8 mouse cellular contexts compared by ENCODE assay signal in the genomic region with DNA sequence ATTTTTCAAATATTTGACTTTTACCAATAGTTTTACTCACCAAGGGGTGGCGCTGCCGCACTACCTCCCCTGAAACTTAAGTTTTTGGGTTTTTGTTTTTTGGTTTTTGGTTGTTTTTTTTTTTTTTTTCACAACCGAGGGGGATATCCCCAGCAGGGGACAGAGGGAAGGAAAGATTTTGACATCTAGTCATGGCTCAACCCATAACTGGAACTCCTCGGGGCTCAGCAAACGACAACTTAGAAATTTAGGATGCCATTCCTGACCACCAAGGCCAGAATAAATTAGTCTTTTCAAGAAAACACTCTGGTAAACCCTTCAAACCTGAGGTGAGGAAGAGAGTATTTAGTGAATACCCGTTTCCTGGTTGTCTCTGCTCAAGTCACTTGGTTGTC. TPM values are rescaled to one million over a fixed set of nuclear protein-coding genes. Genes with fewer than 3 reads are reported as not detected.
A peak's percentile ranks its signal among the peaks of the same experiment; 100 is the strongest.
DNase-seq lines count a peak whose midpoint lies in the region; ATAC-seq lines count a peak whose summit lies in the region.

No protein-coding gene starts in this region.

- peak overlapping the region; percentile 43; the same call in 1 of the 2 replicates for H3K4me3 ChIP-seq in heart, embryonic 11.5 days (ENCODE audit: low read depth, low read length)
- peak overlapping the region; percentile 51; the same call in 1 of the 2 replicates for H3K4me3 ChIP-seq in limb, embryonic 10.5 days
- no peak overlapping the region for H3K4me3 ChIP-seq in midbrain, embryonic 15.5 days

- WGBS in heart, embryonic 11.5 days (ENCODE audit: insufficient replicate concordance): 3% methylated on average over 6 of the region's 6 CpGs
- WGBS in limb, embryonic 10.5 days: under 1% methylated on average over 6 of the region's 6 CpGs
- 1% methylated on average over 6 of the region's 6 CpGs for WGBS in midbrain, embryonic 15.5 days

- H3K27ac ChIP-seq in heart, embryonic 11.5 days (ENCODE audit: low read depth, low read length): no peak overlapping the region
- no peak overlapping the region for H3K27ac ChIP-seq in limb, embryonic 10.5 days
- H3K27ac ChIP-seq in midbrain, embryonic 15.5 days: no peak overlapping the region

- peaks cover 19% of the 10 kb centered on the region for H3K4me1 ChIP-seq in heart, embryonic 11.5 days (ENCODE audit: control insufficient read depth, insufficient read depth, low read length)
- H3K4me1 ChIP-seq in limb, embryonic 10.5 days: peaks cover 64% of the 10 kb centered on the region
- peaks cover 59% of the 10 kb centered on the region for H3K4me1 ChIP-seq in midbrain, embryonic 15.5 days

- peak overlapping the region; percentile 71 for H3K4me2 ChIP-seq in heart, embryonic 11.5 days
- H3K4me2 ChIP-seq in midbrain, embryonic 15.5 days: peak overlapping the region; percentile 82; the same call in 1 of the 2 replicates

- DNase-seq in urinary bladder, postnatal 14 days (ENCODE audit: low spot score): peak; percentile 64
- no peak for DNase-seq in urinary bladder, postnatal 36 days (ENCODE audit: low spot score in 2 of 2)
- DNase-seq in cerebellum, adult 18-20 months: peak; percentile 63 to 74
- peak; percentile 40 for DNase-seq in limb, embryonic 10.5 days (ENCODE audit: low spot score)
- no peak for DNase-seq in ovary, adult 18-20 months (ENCODE audit: low spot score)
- DNase-seq in ovary, postnatal 10 days (ENCODE audit: low spot score): no peak

- H3K27me3 ChIP-seq in heart, embryonic 11.5 days (ENCODE audit: control insufficient read depth, insufficient read depth, low read length): peaks cover 7% of the 10 kb centered on the region
- H3K27me3 ChIP-seq in limb, embryonic 10.5 days (ENCODE audit: low read depth, poor library complexity, severe bottlenecking): peaks cover 54% of the 10 kb centered on the region
- peaks cover 46% of the 10 kb centered on the region for H3K27me3 ChIP-seq in midbrain, embryonic 15.5 days (replicated peaks)

- no peak overlapping the region for H3K9ac ChIP-seq in heart, embryonic 11.5 days (ENCODE audit: low read depth, low read length)
- no peak overlapping the region for H3K9ac ChIP-seq in midbrain, embryonic 15.5 days

- no peaks in the 10 kb centered on the region for H3K36me3 ChIP-seq in heart, embryonic 11.5 days (ENCODE audit: control insufficient read depth, insufficient read depth, low read length)
- H3K36me3 ChIP-seq in limb, embryonic 10.5 days: no peaks in the 10 kb centered on the region
- H3K36me3 ChIP-seq in midbrain, embryonic 15.5 days (replicated peaks): no peaks in the 10 kb centered on the region

- H3K9me3 ChIP-seq in heart, embryonic 11.5 days (replicated peaks; ENCODE audit: control insufficient read depth, low read length): no peaks in the 10 kb centered on the region
- H3K9me3 ChIP-seq in limb, embryonic 10.5 days (replicated peaks): no peaks in the 10 kb centered on the region
- H3K9me3 ChIP-seq in midbrain, embryonic 15.5 days: no peaks in the 10 kb centered on the region

- no peak for ATAC-seq in heart, embryonic 11.5 days (replicated peaks; ENCODE audit: insufficient number of reproducible peaks, low FRiP score, low TSS enrichment)
- no peak for ATAC-seq in midbrain, embryonic 15.5 days (replicated peaks)

RNA-seq across cellular contexts. Expression of gene Gm37419, which starts 2.8 kb away (rescaled TPM):
- polyA plus RNA-seq in heart, embryonic 11.5 days (2014; fragmentation: Nextera tagmentation; extraction: Ambion mirVana): not detected in 2 replicates
- polyA plus RNA-seq in limb, embryonic 10.5 days (2016; fragmentation: Nextera tagmentation; extraction: Ambion mirVana): not detected in 2 replicates
- not detected in 2 replicates for polyA plus RNA-seq in midbrain, embryonic 15.5 days (2015; fragmentation: Nextera tagmentation; extraction: Ambion mirVana)

RNA-seq across cellular contexts. Expression of gene Bcl6, which starts 3.2 kb away (rescaled TPM):
- polyA plus RNA-seq in heart, embryonic 11.5 days (2014; fragmentation: Nextera tagmentation; extraction: Ambion mirVana): 0.27 and 0.40 TPM in 2 replicates
- polyA plus RNA-seq in limb, embryonic 10.5 days (2016; fragmentation: Nextera tagmentation; extraction: Ambion mirVana): 0.08 and 0.10 TPM in 2 replicates
- polyA plus RNA-seq in midbrain, embryonic 15.5 days (2015; fragmentation: Nextera tagmentation; extraction: Ambion mirVana): 0.47 and 0.57 TPM in 2 replicates

RNA-seq across cellular contexts. Expression of gene Rtp2, which starts 53.3 kb away (rescaled TPM):
- not detected in 2 replicates for polyA plus RNA-seq in heart, embryonic 11.5 days (2014; fragmentation: Nextera tagmentation; extraction: Ambion mirVana)
- polyA plus RNA-seq in limb, embryonic 10.5 days (2016; fragmentation: Nextera tagmentation; extraction: Ambion mirVana): not detected in 2 replicates
- 0.11 and 0.22 TPM in 2 replicates for polyA plus RNA-seq in midbrain, embryonic 15.5 days (2015; fragmentation: Nextera tagmentation; extraction: Ambion mirVana)

Comparison
In these comparisons a context has a peak if more than half of its experiments do, and no peak if none do; other contexts are left out.
1. DNase-seq: peak in urinary bladder, postnatal 14 days (single experiment), cerebellum, adult 18-20 months (2 of 2) and limb, embryonic 10.5 days (single experiment); none in urinary bladder, postnatal 36 days (0 of 2), ovary, adult 18-20 months (single experiment) and ovary, postnatal 10 days (single experiment).